Mouse (Mus musculus) CH12.LX (cell line): ENCODE measurements around the gene Teddm2. TPM values are rescaled to one million over a fixed set of nuclear protein-coding genes. Genes with fewer than 3 reads are reported as not detected.

ENCODE experiments used
- DNase-seq: peaks from one replicate; pipeline ENCODE4 v3.0.0-alpha.2; 2013; ENCODE audit errors: extremely low read depth
- H3K27ac ChIP-seq: 2 replicates; pipeline ENCODE4 v1.5.1; 2012; ENCODE audit warnings: low read depth, mild to moderate bottlenecking, control low read depth, moderate library complexity; ENCODE audit not compliant: insufficient read depth
- H3K27me3 ChIP-seq: replicated peaks from 2 replicates; pipeline ENCODE3; 2012; ENCODE audit warnings: inconsistent platforms
- H3K36me3 ChIP-seq, 2 experiments: replicated peaks in 1 of 2; 2 replicates each; pipeline versions ENCODE3 to v1.6.1; 2012; ENCODE audit warnings: inconsistent platforms in 1 of 2, low read length in 1 of 2, mild to moderate bottlenecking in 1 of 2, mixed read lengths in 1 of 2, moderate library complexity in 1 of 2; ENCODE audit not compliant: control insufficient read depth in 1 of 2, insufficient read depth in 1 of 2
- H3K4me1 ChIP-seq, 2 experiments: 2 replicates each; pipeline ENCODE4 v1.6.1; 2012; ENCODE audit warnings: inconsistent platforms in 1 of 2, moderate library complexity in 1 of 2; ENCODE audit not compliant: insufficient read depth in 2 of 2, control insufficient read depth in 1 of 2
- H3K4me2 ChIP-seq: 2 replicates; pipeline ENCODE4 v1.6.1; 2012; ENCODE audit warnings: low read depth, mild to moderate bottlenecking, control low read depth; ENCODE audit not compliant: poor library complexity, insufficient read depth, severe bottlenecking
- H3K4me3 ChIP-seq, 3 experiments: fragments of 150-350 bp in 1 of 3; sonication (generic) in 1 of 3; replicated peaks in 1 of 3; 2 replicates each; pipeline versions ENCODE3 to v1.5.1; 2011 to 2012; ENCODE audit warnings: low read depth in 2 of 3, low read length in 2 of 3, mild to moderate bottlenecking in 2 of 3, moderate library complexity in 2 of 3, control low read depth in 1 of 3, improper control_type of control experiment in 1 of 3, inconsistent platforms in 1 of 3, mixed read lengths in 1 of 3; ENCODE audit not compliant: poor library complexity in 1 of 3
- H3K79me2 ChIP-seq: replicated peaks from 2 replicates; pipeline ENCODE4 v1.6.1; 2012; ENCODE audit warnings: mild to moderate bottlenecking, moderate library complexity; ENCODE audit not compliant: control insufficient read depth, poor library complexity, insufficient read depth, severe bottlenecking; ENCODE audit errors: extremely low read depth
- H3K9ac ChIP-seq: 2 replicates; pipeline ENCODE4 v1.6.1; 2012; ENCODE audit warnings: low read depth, mild to moderate bottlenecking, control low read depth, moderate library complexity; ENCODE audit not compliant: insufficient read depth
- H3K9me3 ChIP-seq: replicated peaks from 2 replicates; pipeline ENCODE3; 2012; ENCODE audit warnings: low read length, inconsistent platforms, mixed read lengths
- E2F4 ChIP-seq: IDR thresholded peaks from 2 replicates; pipeline ENCODE4 v1.6.1; 2011; ENCODE audit warnings: low read depth, low read length, improper control_type of control experiment; ENCODE audit not compliant: insufficient replicate concordance
- MAFK ChIP-seq: IDR thresholded peaks from 2 replicates; pipeline ENCODE4 v1.6.1; 2011; ENCODE audit warnings: low read length, improper control_type of control experiment; ENCODE audit not compliant: insufficient replicate concordance
- MYC ChIP-seq: IDR thresholded peaks from 2 replicates; pipeline ENCODE4 v1.6.1; 2011; ENCODE audit warnings: low read depth, mild to moderate bottlenecking, improper control_type of control experiment, low read length
- SIN3A ChIP-seq: IDR thresholded peaks from 2 replicates; pipeline ENCODE4 v1.6.1; 2012; ENCODE audit warnings: low read length, improper control_type of control experiment, inconsistent platforms
- TBP ChIP-seq: conservative IDR thresholded peaks from 2 replicates; pipeline ENCODE4 v1.6.1; 2011; ENCODE audit warnings: low read depth, low read length, improper control_type of control experiment
- UBTF ChIP-seq: IDR thresholded peaks from 2 replicates; pipeline ENCODE4 v1.6.1; 2012; ENCODE audit warnings: low read depth, mild to moderate bottlenecking, inconsistent platforms, low read length, improper control_type of control experiment, moderate library complexity
- ZMIZ1 ChIP-seq: IDR thresholded peaks from 2 replicates; pipeline ENCODE4 v1.6.1; 2012; ENCODE audit warnings: low read depth, mild to moderate bottlenecking, inconsistent platforms, low read length, improper control_type of control experiment
- dilution Hi-C: fragments of 300-500 bp; cut with MboI; formaldehyde crosslinking; loops from 2 replicates; pipeline ENCODE4 v1.14.3; 2020; ENCODE audit warnings: low sequenced_read_pairs; ENCODE audit not compliant: extremely low pct_unique_long_range_greater_than_20kb, extremely low pct_ligation_motif_present
- in situ Hi-C: fragments of 300-500 bp; cut with MboI; formaldehyde crosslinking; loops from 3 replicates; pipeline ENCODE4 v1.14.3; 2019; ENCODE audit warnings: low sequenced_read_pairs, low pct_ligation_motif_present, low pct_unique_long_range_greater_than_20kb, mixed read lengths
- polyA plus RNA-seq: library from polyadenylated mRNA; unstranded; fragments of >175 nt; gene quantifications from 2 replicates; pipeline ENCODE4 v1.2.1, GENCODE M21; 2012; ENCODE audit warnings: low read depth; ENCODE audit not compliant: insufficient read length
- total RNA-seq, 2 experiments: library from RNA; depleted of rRNA; stranded (reverse); fragments of 300-350 nt in 1 of 2; fragments of >200 nt in 1 of 2; gene quantifications; 2 replicates each; pipeline ENCODE4 v1.2.3; 2012 to 2014

Teddm2 gene
- total and polyA plus RNA-seq, 3 experiments: 0.04 TPM; not detected in 2

GRCm38 (mm10) chr1:153900860-153901730 lies 1.1 kb upstream of the Teddm2 start:
- dilution Hi-C loops: no loop called here

GRCm38 (mm10) chr1:153900381-153900780 lies 353 bp upstream of the Teddm2 start:
- peak; percentile 6 for DNase-seq
- TF ChIP-seq MYC: no peak
- TF ChIP-seq MAFK: no peak
- TF ChIP-seq SIN3A: 0 out of 2 replicates have a peak, but pooled peaks have one; percentile 45
- peak; percentile 88 for TF ChIP-seq UBTF
- Histone ChIP-seq H3K4me2 (peak overlapping the region; percentile 75), H3K79me2 (no peaks in the 10 kb centered on the region), H3K27me3 (no peaks in the 10 kb centered on the region), H3K9me3 (no peaks in the 10 kb centered on the region), H3K36me3 (peaks cover 16 to 28% of the 10 kb centered on the region in 2 experiments), H3K27ac (no peak overlapping the region), H3K4me3 (peak overlapping the region; percentile 69 to 97 (median 91)), H3K9ac (peak overlapping the region; percentile 61), H3K4me1 (peaks cover 3 to 37% of the 10 kb centered on the region in 2 experiments; a peak in 3 of 4 replicates)
- dilution Hi-C loops: no loop called here
- in situ Hi-C loops: no loop called here

More at GRCm38 (mm10) chr1:153900860-153901730, 1.1 kb upstream of the Teddm2 start:
- Histone ChIP-seq H3K4me3 (peak overlapping the region; percentile 69 to 97 (median 91)), H3K36me3 (peaks cover 19 to 33% of the 10 kb centered on the region in 2 experiments), H3K9ac (peak overlapping the region; percentile 61), H3K4me1 (peaks cover 3 to 37% of the 10 kb centered on the region in 2 experiments; a peak in 3 of 4 replicates), H3K27ac (no peak overlapping the region), H3K4me2 (peak overlapping the region; percentile 75), H3K27me3 (no peaks in the 10 kb centered on the region), H3K79me2 (no peaks in the 10 kb centered on the region), H3K9me3 (no peaks in the 10 kb centered on the region)
- TF ChIP-seq E2F4 (no peak), ZMIZ1 (no peak)
- in situ Hi-C loops: no loop called here
- peak; percentile 7 for DNase-seq

- DNase-seq: no peak
- peaks cover 8 to 16% of the 10 kb centered on the region in 2 experiments for H3K36me3 ChIP-seq
- dilution Hi-C loops: no loop called here
These were observed 868 bp downstream of the Teddm2 start for GRCm38 (mm10) chr1:153898989-153899730.

More at GRCm38 (mm10) chr1:153898989-153899730, 868 bp downstream of the Teddm2 start:
- Histone ChIP-seq H3K27me3 (no peaks in the 10 kb centered on the region), H3K79me2 (no peaks in the 10 kb centered on the region), H3K27ac (no peak overlapping the region), H3K9ac (peak overlapping the region; percentile 43), H3K9me3 (no peaks in the 10 kb centered on the region), H3K4me1 (peaks cover 3 to 40% of the 10 kb centered on the region in 2 experiments; a peak in 3 of 4 replicates), H3K4me3 (peak overlapping the region; percentile 33 to 91 (median 59)), H3K4me2 (peak overlapping the region; percentile 32)
- in situ Hi-C loops: loop anchor here (10.0 kb wide), 1 partner anchor 136 kb away; no protein-coding TSS in a partner anchor
- no peak for TF ChIP-seq TBP
